Mouse (Mus musculus): ENCODE data around the gene Rtl8c. TPM values are rescaled to one million over a fixed set of nuclear protein-coding genes. Genes with fewer than 3 reads are reported as not detected.
"Not testable (repeated sequence)": the region's sequence is repeated elsewhere in the genome, so short reads cannot be mapped to it uniquely, and the experiment has no call there.

Gene Rtl8c
- polyA plus RNA-seq, 1 experiment from 2014 or later = 53.9 TPM

DNA sequence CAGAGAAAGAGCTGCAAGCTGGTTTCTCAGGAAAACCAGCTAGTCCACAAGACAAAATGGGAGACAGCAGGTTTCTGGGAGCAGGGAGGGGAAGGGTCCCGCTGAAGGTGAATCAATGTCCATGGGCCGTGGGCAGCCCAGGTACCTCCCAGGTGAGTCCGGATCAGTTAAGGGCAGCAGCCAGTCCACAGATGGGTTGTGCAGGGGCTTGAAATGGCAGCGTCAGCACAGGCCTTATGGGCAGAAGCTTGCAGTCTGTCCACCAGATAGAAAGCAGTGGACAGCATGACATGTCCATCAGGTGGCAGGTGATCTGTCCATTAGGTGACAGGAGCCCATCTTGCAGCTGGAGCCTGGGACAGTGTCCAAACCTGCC, 34.8 kb downstream of the Rtl8c start:
- not testable (repeated sequence) for H3K27me3 ChIP-seq; H3K4me1 ChIP-seq; H3K9me3 ChIP-seq (replicated peaks); H3K9ac ChIP-seq; H3K36me3 ChIP-seq; ATAC-seq (ENCODE audit: insufficient number of reproducible peaks, low FRiP score, low TSS enrichment, low read depth); H3K27ac ChIP-seq (replicated peaks); H3K4me2 ChIP-seq (replicated peaks)
- 65% methylated on average over 4 of the region's 4 CpGs for WGBS
- H3K4me3 ChIP-seq (replicated peaks) = 0 out of 2 replicates have a peak overlapping the region, but pooled peaks have one; percentile 16

DNA sequence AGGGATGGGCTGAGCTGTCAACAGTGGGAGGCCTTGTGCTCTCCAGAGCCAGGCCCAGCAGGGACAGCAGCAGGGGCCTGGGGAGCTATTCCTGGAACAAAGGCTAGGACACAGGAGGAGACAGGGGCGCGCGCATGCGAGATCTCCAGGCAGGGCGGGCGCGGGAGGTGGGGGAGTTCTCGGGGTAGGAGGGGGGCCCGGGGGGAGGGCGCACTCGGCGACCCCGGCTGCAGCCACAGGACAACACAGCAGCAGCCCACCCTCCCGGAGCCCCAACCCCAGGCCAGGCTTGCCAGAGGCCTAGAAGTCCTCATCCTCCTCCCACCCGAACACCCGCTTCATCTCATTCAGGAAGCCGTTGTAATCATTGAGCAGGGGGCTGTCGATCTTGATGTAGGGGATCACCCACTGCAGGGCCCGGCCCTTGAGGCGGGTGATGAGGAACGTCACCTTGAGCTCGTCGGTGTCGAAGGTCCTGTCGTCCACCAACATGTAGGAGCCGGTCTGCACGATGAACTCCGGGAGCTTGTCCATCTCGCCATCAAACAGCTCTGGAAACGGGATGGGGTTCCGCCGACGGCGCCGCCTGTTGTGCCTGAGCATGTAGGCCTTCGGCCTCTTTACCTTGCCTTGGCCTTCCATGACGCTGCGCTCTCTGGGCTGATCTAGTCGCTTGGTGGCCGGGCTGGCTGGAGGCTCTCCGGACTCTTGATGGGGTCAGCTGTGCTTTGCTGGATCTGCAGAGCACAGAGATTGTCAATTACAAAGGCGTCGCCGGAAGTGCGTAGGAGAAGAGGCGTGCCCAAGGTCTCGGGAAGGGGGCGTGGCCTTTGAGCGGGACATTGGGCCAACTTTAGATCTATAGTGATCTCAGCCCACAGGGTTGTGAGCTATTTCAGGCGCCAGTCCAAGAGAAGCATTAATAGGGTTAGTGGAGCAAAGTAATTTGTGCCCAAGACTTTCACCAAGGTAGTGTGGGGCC, 35.4 kb downstream of the Rtl8c start, which contains the start of gene Rtl8a:
TSS of gene Rtl8a (minus strand) at position 703 of the 982 bp plus-strand sequence.
- 24% methylated on average over 11 of the region's 50 CpGs for whole genome bisulfite sequencing
- not testable (repeated sequence) for H3K27me3 ChIP-seq; H3K4me1 ChIP-seq; H3K36me3 ChIP-seq; H3K9ac ChIP-seq; H3K9me3 ChIP-seq (replicated peaks); H3K27ac ChIP-seq (replicated peaks)
- Histone ChIP-seq H3K4me3 (replicated peaks) (peak within 1 kb of the TSS; percentile 37), H3K4me2 (replicated peaks) (peak within 1 kb of the TSS; percentile 45)
- ATAC-seq (ENCODE audit: insufficient number of reproducible peaks, low FRiP score, low TSS enrichment, low read depth) = peak; percentile 85

DNA sequence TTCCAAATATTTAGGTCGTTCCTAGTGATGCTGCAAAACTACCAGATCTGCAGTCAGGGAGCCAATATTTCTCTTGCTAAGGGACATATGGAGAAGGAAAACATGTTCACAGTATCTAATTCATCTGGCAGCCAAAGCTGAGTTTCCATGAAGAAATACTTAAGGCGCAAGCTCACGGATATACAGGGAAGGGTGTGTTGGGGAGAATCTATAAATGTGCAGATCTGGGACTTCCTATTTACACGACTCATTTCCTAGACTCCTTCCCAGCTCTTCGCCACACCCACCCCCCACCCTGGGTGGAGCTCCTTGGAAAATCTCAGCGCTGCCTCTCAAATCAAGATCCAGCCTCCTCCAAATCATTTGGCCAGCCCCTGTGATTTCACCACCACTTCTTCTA, 38.1 kb downstream of the Rtl8c start:
- Histone ChIP-seq H3K4me2 (replicated peaks) (no peak overlapping the region), H3K9ac (no peak overlapping the region), H3K27me3 (no peaks in the 10 kb centered on the region), H3K4me1 (no peaks in the 10 kb centered on the region), H3K9me3 (replicated peaks) (no peaks in the 10 kb centered on the region), H3K27ac (replicated peaks) (no peak overlapping the region), H3K4me3 (replicated peaks) (no peak overlapping the region), H3K36me3 (no peaks in the 10 kb centered on the region)
- WGBS = 75% methylated on average over 6 of the region's 6 CpGs
- no peak for ATAC-seq (ENCODE audit: insufficient number of reproducible peaks, low FRiP score, low TSS enrichment, low read depth)

DNA sequence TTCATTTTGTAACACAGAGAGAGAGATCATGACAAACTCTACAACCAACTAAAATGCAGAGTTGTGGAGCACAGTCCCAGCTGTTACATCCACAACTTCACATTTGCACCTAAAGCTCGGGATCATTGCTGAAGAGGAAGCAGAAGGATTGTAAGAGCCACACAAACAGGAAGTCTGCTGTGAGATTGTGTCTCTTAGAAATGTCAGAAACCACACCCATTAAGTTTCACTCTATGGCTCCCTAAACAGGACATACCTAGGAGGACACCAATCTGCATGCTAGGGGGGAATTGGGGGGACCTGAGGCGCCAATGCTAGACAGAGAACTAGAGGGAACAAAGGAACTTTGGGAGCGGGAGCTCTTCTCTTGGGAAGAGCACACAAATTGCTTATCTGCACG, 45.1 kb downstream of the Rtl8c start:
- not testable (repeated sequence) for H3K36me3 ChIP-seq; H3K9me3 ChIP-seq (replicated peaks); H3K27ac ChIP-seq (replicated peaks); H3K4me1 ChIP-seq; H3K4me2 ChIP-seq (replicated peaks); H3K9ac ChIP-seq; H3K4me3 ChIP-seq (replicated peaks); ATAC-seq (ENCODE audit: insufficient number of reproducible peaks, low FRiP score, low TSS enrichment, low read depth); H3K27me3 ChIP-seq
- 62% methylated on average over 4 of the region's 4 CpGs for WGBS

Other genes with a start within 250 kb of the Rtl8c start
- gene Mospd1, start 237.5 kb upstream of the Rtl8c start, polyA plus RNA-seq (2015; fragmentation: Nextera tagmentation; extraction: Ambion mirVana) = 53.0 and 60.4 TPM in 2 replicates
- not detected in 2 replicates for gene Etd, start 173.1 kb upstream of the Rtl8c start, polyA plus RNA-seq (2015; fragmentation: Nextera tagmentation; extraction: Ambion mirVana)
- not detected in 2 replicates for gene Gm14597, start 947 bp downstream of the Rtl8c start, polyA plus RNA-seq (2015; fragmentation: Nextera tagmentation; extraction: Ambion mirVana)
- 70.3 and 77.3 TPM in 2 replicates for gene Rtl8a, start 35.6 kb downstream of the Rtl8c start, polyA plus RNA-seq (2015; fragmentation: Nextera tagmentation; extraction: Ambion mirVana)
- 58.7 and 62.4 TPM in 2 replicates for gene Rtl8b, start 62.4 kb downstream of the Rtl8c start, polyA plus RNA-seq (2015; fragmentation: Nextera tagmentation; extraction: Ambion mirVana)
- 0.23 and 0.50 TPM in 2 replicates for gene 4930502E18Rik, start 116.8 kb downstream of the Rtl8c start, polyA plus RNA-seq (2015; fragmentation: Nextera tagmentation; extraction: Ambion mirVana)
- not detected in 2 replicates for gene 1700013H16Rik, start 149.8 kb downstream of the Rtl8c start, polyA plus RNA-seq (2015; fragmentation: Nextera tagmentation; extraction: Ambion mirVana)
- gene Zfp36l3, start 168.4 kb downstream of the Rtl8c start, polyA plus RNA-seq (2015; fragmentation: Nextera tagmentation; extraction: Ambion mirVana) = not detected in 2 replicates
- gene Xlr, start 189.7 kb downstream of the Rtl8c start, polyA plus RNA-seq (2015; fragmentation: Nextera tagmentation; extraction: Ambion mirVana) = 2.0 and 2.6 TPM in 2 replicates